Mouse (Mus musculus) brain, embryonic 14.5 days (tissue): ENCODE results near the gene Fitm1.

Experiments
- CTCF ChIP-seq: fragments of 200-500 bp; IDR thresholded peaks from 2 replicates; pipeline ENCODE4 v1.5.1; 2012; ENCODE audit warnings: inconsistent platforms, mild to moderate bottlenecking, moderate library complexity, borderline replicate concordance; ENCODE audit not compliant: insufficient read depth, insufficient read length; ENCODE audit errors: extremely low read depth
- POLR2A ChIP-seq: fragments of 200-500 bp; IDR thresholded peaks from 2 replicates; pipeline ENCODE4 v1.6.1; 2012; ENCODE audit warnings: mild to moderate bottlenecking, inconsistent platforms, borderline replicate concordance; ENCODE audit not compliant: poor library complexity, insufficient read depth, insufficient read length, severe bottlenecking; ENCODE audit errors: extremely low read depth

- TF ChIP-seq CTCF (no peak), POLR2A (no peak)
Measured at GRCm38 (mm10) chr14:55544334-55544733, 31.1 kb upstream of the Fitm1 start.
